Mouse (Mus musculus) cerebellum, adult 2 months (tissue): ENCODE measurements at regions not wholly inside any gene's neighbourhood (a gene's known extent, or its start where the extent isn't known, plus 50 kb on each side); places are given as distances from the start of the nearest gene placed in this dataset.

Experiments
- CTCF ChIP-seq: fragments of 200-500 bp; IDR thresholded peaks from 2 replicates; pipeline ENCODE4 v1.5.1; 2011; ENCODE audit warnings: low read depth, mild to moderate bottlenecking, control low read depth, low read length, moderate library complexity, borderline replicate concordance; ENCODE audit not compliant: insufficient read depth
- POLR2A ChIP-seq: fragments of 200-500 bp; IDR thresholded peaks from 2 replicates; pipeline ENCODE4 v1.6.1; 2011; ENCODE audit warnings: low read length, control low read depth, borderline replicate concordance; ENCODE audit not compliant: insufficient read depth

- no peak for TF ChIP-seq CTCF
- no peak for TF ChIP-seq POLR2A
Measured at GRCm38 (mm10) chr7:77326836-77327235, 1097.1 kb downstream of the Agbl1 start.
